ENCODE assay signal across 9 mouse cellular contexts in the genomic region with DNA sequence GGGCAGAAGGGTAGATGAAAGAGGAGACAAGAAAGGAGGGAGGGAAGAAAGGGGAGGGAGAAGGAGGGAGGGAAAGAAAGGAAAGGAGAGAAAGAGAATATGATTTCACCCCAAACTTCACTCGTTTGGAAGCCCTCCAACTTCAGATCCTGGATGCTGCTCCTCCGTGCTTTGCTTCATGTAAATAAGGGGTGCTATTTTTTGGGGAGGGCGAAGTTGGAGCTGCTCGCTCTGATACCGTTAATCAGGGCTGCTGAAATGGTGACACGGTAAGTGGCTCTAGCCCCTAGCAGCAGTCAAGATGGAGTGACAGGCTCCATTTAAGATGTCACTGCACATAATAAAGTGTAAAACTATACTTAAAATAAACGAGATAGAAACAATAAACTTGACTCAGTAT.
DNase-seq lines count a peak whose midpoint lies in the region; ATAC-seq lines count a peak whose summit lies in the region.
"Had no signal": no experiment of that assay in that cellular context is flagged by ENCODE, and none has a peak within 500 bp of the region (broad histone marks: within the 10 kb centered on the region; RNA-seq: fewer than 3 reads in every experiment).

No protein-coding gene starts in this region.

- H3K9ac ChIP-seq in hindbrain, embryonic 14.5 days = no peak overlapping the region
- H3K9ac ChIP-seq in embryonic facial prominence, embryonic 11.5 days (replicated peaks; ENCODE audit: low read length) = 0 out of 2 replicates have a peak overlapping the region, but pooled peaks have one; percentile 13
- no peak overlapping the region for H3K9ac ChIP-seq in forebrain, embryonic 12.5 days

- H3K36me3 ChIP-seq in hindbrain, embryonic 10.5 days = no peaks in the 10 kb centered on the region
- no peaks in the 10 kb centered on the region for H3K36me3 ChIP-seq in hindbrain, embryonic 14.5 days (replicated peaks; ENCODE audit: control insufficient read depth, insufficient read depth)
- no peaks in the 10 kb centered on the region for H3K36me3 ChIP-seq in embryonic facial prominence, embryonic 11.5 days (replicated peaks; ENCODE audit: control insufficient read depth, insufficient read depth, low read depth, low read length)
- H3K36me3 ChIP-seq in forebrain, embryonic 12.5 days (replicated peaks) = no peaks in the 10 kb centered on the region; the same call in 1 of the 2 replicates
- no peaks in the 10 kb centered on the region for H3K36me3 ChIP-seq in midbrain, embryonic 10.5 days

- H3K4me3 ChIP-seq in hindbrain, embryonic 10.5 days = no peak overlapping the region; the same call in 1 of the 2 replicates
- H3K4me3 ChIP-seq in hindbrain, embryonic 14.5 days (replicated peaks; ENCODE audit: low read length) = no peak overlapping the region
- no peak overlapping the region for H3K4me3 ChIP-seq in embryonic facial prominence, embryonic 11.5 days (ENCODE audit: low read depth, low read length)
- 0 out of 2 replicates have a peak overlapping the region, but pooled peaks have one; percentile 5 for H3K4me3 ChIP-seq in forebrain, embryonic 12.5 days (replicated peaks)
- no peak overlapping the region for H3K4me3 ChIP-seq in midbrain, embryonic 10.5 days

- no peaks in the 10 kb centered on the region for H3K9me3 ChIP-seq in hindbrain, embryonic 10.5 days
- H3K9me3 ChIP-seq in hindbrain, embryonic 14.5 days (ENCODE audit: control insufficient read depth, low read length) = no peaks in the 10 kb centered on the region
- H3K9me3 ChIP-seq in embryonic facial prominence, embryonic 11.5 days (replicated peaks; ENCODE audit: control insufficient read depth, low read length) = no peaks in the 10 kb centered on the region
- no peaks in the 10 kb centered on the region for H3K9me3 ChIP-seq in forebrain, embryonic 12.5 days
- H3K9me3 ChIP-seq in midbrain, embryonic 10.5 days (replicated peaks) = no peaks in the 10 kb centered on the region

- DNase-seq in hindbrain, embryonic 10.5 days (ENCODE audit: low spot score) = no peak
- DNase-seq in hindbrain, embryonic 14.5 days (ENCODE audit: low spot score) = no peak
- DNase-seq in embryonic facial prominence, embryonic 11.5 days (ENCODE audit: low spot score) = no peak
- DNase-seq in midbrain, embryonic 10.5 days (ENCODE audit: low spot score) = no peak
- DNase-seq in thymus, postnatal 4 days = no peak
- DNase-seq in thymus, postnatal 36 days = no peak
- no peak for DNase-seq in gastrocnemius, adult 8-10 months (ENCODE audit: low spot score in 2 of 2)
- DNase-seq: embryo, embryonic 11 days had no signal

- peaks cover 51% of the 10 kb centered on the region for H3K4me1 ChIP-seq in hindbrain, embryonic 10.5 days (replicated peaks)
- peaks cover 60% of the 10 kb centered on the region for H3K4me1 ChIP-seq in hindbrain, embryonic 14.5 days (replicated peaks; ENCODE audit: control insufficient read depth, insufficient read depth, low read length)
- H3K4me1 ChIP-seq in embryonic facial prominence, embryonic 11.5 days (ENCODE audit: control insufficient read depth, insufficient read depth, low read length) = peaks cover 12% of the 10 kb centered on the region
- peaks cover 67% of the 10 kb centered on the region for H3K4me1 ChIP-seq in forebrain, embryonic 12.5 days
- H3K4me1 ChIP-seq in midbrain, embryonic 10.5 days = peaks cover 52% of the 10 kb centered on the region

- no peak for ATAC-seq in hindbrain, embryonic 14.5 days (ENCODE audit: low FRiP score)
- ATAC-seq in embryonic facial prominence, embryonic 11.5 days (replicated peaks; ENCODE audit: insufficient number of reproducible peaks, low FRiP score, low TSS enrichment, low read depth) = no peak
- peak; percentile 41; the same call in 1 of the 2 replicates for ATAC-seq in forebrain, embryonic 12.5 days (ENCODE audit: low FRiP score)

- H3K4me2 ChIP-seq in hindbrain, embryonic 14.5 days (replicated peaks) = no peak overlapping the region
- H3K4me2 ChIP-seq in embryonic facial prominence, embryonic 11.5 days (ENCODE audit: low read depth, low read length) = peak overlapping the region; percentile 16
- H3K4me2 ChIP-seq in forebrain, embryonic 12.5 days = peak overlapping the region; percentile 29

- peak overlapping the region; percentile 79 for H3K27ac ChIP-seq in hindbrain, embryonic 10.5 days
- no peak overlapping the region for H3K27ac ChIP-seq in hindbrain, embryonic 14.5 days
- H3K27ac ChIP-seq in embryonic facial prominence, embryonic 11.5 days (replicated peaks; ENCODE audit: low read depth, low read length) = peak overlapping the region; percentile 62
- H3K27ac ChIP-seq in forebrain, embryonic 12.5 days = peak overlapping the region; percentile 74
- H3K27ac ChIP-seq in midbrain, embryonic 10.5 days (replicated peaks) = peak overlapping the region; percentile 46; the same call in 1 of the 2 replicates

- H3K27me3 ChIP-seq in hindbrain, embryonic 10.5 days (ENCODE audit: insufficient read depth, poor library complexity, severe bottlenecking) = no peaks in the 10 kb centered on the region
- H3K27me3 ChIP-seq in hindbrain, embryonic 14.5 days (ENCODE audit: control insufficient read depth, insufficient read depth, low read length) = no peaks in the 10 kb centered on the region
- H3K27me3 ChIP-seq in embryonic facial prominence, embryonic 11.5 days (ENCODE audit: control insufficient read depth, insufficient read depth, low read length) = no peaks in the 10 kb centered on the region
- H3K27me3 ChIP-seq in forebrain, embryonic 12.5 days = no peaks in the 10 kb centered on the region
- no peaks in the 10 kb centered on the region for H3K27me3 ChIP-seq in midbrain, embryonic 10.5 days (ENCODE audit: low read depth, poor library complexity, severe bottlenecking)

- 34% methylated on average over 7 of the region's 7 CpGs for WGBS in hindbrain, embryonic 10.5 days
- 15% methylated on average over 7 of the region's 7 CpGs for WGBS in hindbrain, embryonic 14.5 days
- WGBS in embryonic facial prominence, embryonic 11.5 days = 23% methylated on average over 7 of the region's 7 CpGs
- WGBS in forebrain, embryonic 12.5 days = 13% methylated on average over 7 of the region's 7 CpGs
- WGBS in midbrain, embryonic 10.5 days = 46% methylated on average over 7 of the region's 7 CpGs
